Comparison of ENCODE assay signal across 1 mouse cellular context in the genomic region with DNA sequence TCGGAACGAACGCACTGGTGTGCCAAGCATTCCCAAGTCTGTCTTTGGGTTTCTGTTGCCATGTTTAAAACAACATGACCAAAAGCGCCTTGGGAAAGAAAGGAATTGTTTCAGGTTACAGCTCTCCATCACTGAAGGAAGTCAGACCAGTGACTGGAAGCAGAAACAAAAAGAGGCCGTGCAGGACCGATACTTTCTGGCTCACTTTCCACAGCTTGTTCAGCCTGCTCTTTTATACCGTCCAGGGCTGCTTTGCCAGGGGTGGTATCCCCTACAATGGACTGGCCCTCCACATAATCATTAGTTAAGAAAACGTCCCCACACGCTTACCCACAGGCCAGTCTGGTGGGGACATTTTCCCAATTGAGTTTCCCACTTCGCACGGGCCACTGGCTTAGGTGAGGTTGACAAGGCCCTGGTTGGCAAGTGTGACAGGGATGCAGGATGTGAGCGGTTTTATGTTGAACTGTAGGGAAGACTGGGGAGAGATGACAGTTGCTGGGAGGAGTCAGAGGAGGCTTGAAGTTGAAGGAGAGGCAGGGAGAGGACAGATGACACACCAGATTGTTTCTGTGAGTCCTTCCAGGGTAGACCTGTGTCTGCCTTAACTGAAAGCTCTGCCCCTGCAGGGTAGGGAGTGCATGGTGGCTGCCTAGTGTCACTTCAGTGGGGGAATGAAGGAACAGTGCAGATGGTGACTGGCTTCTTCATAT.
A peak's percentile ranks its signal among the peaks of the same experiment; 100 is the strongest.
TF ChIP-seq lines count a peak whose summit lies in the region.

No protein-coding gene starts in this region.

TF ChIP-seq in CH12.LX, 34 proteins besides CTCF, POLR2A, EP300 and RAD21:
- TF ChIP-seq TCF12 (IDR thresholded peaks at IDR 0.05; ENCODE audit: low read depth, low read length) (no peak), CHD2 (IDR thresholded peaks at IDR 0.05; ENCODE audit: low read length) (no peak), POLR2AphosphoS2 (IDR thresholded peaks at IDR 0.05; ENCODE audit: low read depth, low read length) (peak; percentile 78; the same call in 1 of the 2 replicates), ZMIZ1 (IDR thresholded peaks at IDR 0.05; ENCODE audit: low read depth, low read length) (no peak; the same call in 1 of the 2 replicates), CHD1 (IDR thresholded peaks at IDR 0.05; ENCODE audit: low read depth, low read length) (peak; percentile 51; the same call in 1 of the 2 replicates), JUN (IDR thresholded peaks at IDR 0.05; ENCODE audit: insufficient read depth, low read depth, low read length) (no peak), HCFC1 (IDR thresholded peaks at IDR 0.05; ENCODE audit: low read depth, low read length) (no peak), GABPA (IDR thresholded peaks at IDR 0.05; ENCODE audit: insufficient replicate concordance, low read depth, low read length) (no peak), NRF1 (IDR thresholded peaks at IDR 0.05; ENCODE audit: low read depth, low read length) (no peak), NELFE (IDR thresholded peaks at IDR 0.05; ENCODE audit: low read depth, low read length) (peak; percentile 63), UBTF (IDR thresholded peaks at IDR 0.05; ENCODE audit: low read depth, low read length) (no peak), PAX5 (IDR thresholded peaks at IDR 0.05; ENCODE audit: low read length) (no peak), SMC3 (IDR thresholded peaks at IDR 0.05; ENCODE audit: low read depth, low read length) (no peak), TBP (conservative IDR thresholded peaks at IDR 0.05; ENCODE audit: low read depth, low read length) (peak; percentile 83)
TF ChIP-seq in CH12.LX: peak in this region for 4.
